Mouse (Mus musculus): ENCODE data around the gene Wdr4. TPM values are rescaled to one million over a fixed set of nuclear protein-coding genes. Genes with fewer than 3 reads are reported as not detected.

Wdr4 gene
- polyA plus RNA-seq, 1 experiment: 40.9 TPM

DNA sequence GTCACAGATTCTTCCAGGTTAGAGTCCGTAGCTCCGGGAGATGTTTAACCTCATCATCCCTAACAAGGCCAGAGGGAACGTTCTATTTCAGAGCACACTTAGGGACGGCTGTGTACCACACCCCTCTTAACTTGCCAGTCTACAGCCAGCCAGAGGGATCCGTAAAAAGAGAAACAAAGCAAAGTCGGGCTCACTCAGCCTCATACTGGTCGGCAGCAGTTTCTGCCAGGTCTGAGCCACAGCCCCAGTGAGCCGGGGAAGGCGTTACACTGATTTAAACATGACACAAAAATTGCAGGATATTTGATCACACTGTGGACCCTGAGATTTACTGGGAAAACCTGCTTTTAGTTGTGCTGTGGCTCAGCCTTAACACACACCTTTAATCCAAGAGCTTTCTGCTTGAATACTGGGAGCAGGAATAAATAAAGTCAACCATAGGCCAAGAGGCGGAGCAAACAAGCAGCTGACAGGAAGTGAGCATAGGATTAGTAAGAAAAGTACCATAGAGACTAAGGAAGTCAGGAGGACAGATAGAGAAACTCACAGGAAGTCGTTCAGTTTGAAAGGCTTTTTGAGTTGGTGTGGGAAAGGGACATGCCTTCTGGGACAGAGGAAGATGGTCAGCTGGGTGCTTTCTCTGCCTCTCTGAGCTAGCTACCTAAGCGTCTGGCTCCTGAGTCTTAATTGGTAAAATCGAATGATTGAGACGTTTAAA lies 11.8 kb upstream of the Wdr4 start:
- no peak for DNase-seq (ENCODE audit: low read depth)
- TF ChIP-seq POLR2A (IDR thresholded peaks at IDR 0.05; ENCODE audit: borderline replicate concordance, extremely low read depth, insufficient read depth, insufficient read length, poor library complexity, severe bottlenecking) (no peak), CTCF (IDR thresholded peaks at IDR 0.05; ENCODE audit: borderline replicate concordance, extremely low read depth, insufficient read depth, insufficient read length) (no peak)

DNA sequence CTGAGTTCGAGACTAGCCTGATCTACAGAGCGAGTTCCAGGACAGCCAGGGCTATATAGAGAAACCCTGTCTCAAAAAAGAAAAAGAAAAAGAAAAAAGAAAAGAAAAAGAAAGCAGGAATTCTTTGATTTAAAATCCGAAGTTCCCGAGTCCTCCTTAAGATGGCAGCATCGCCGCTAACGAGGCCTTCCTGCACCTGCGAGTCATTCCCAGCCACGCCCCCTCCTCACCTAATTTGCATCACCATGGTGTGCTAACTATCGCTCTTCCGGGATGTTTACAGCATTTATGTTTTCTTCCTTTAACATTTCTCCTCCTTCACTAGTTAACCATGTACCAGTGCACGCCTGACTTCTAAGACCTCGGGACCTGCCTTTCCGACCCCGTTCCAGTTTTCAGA lies 9.5 kb upstream of the Wdr4 start:
- DNase-seq (ENCODE audit: low read depth): peak; percentile 85
- TF ChIP-seq CTCF (IDR thresholded peaks at IDR 0.05; ENCODE audit: borderline replicate concordance, extremely low read depth, insufficient read depth, insufficient read length) (peak; percentile 60; the same call in 1 of the 2 replicates), POLR2A (IDR thresholded peaks at IDR 0.05; ENCODE audit: borderline replicate concordance, extremely low read depth, insufficient read depth, insufficient read length, poor library complexity, severe bottlenecking) (no peak)

DNA sequence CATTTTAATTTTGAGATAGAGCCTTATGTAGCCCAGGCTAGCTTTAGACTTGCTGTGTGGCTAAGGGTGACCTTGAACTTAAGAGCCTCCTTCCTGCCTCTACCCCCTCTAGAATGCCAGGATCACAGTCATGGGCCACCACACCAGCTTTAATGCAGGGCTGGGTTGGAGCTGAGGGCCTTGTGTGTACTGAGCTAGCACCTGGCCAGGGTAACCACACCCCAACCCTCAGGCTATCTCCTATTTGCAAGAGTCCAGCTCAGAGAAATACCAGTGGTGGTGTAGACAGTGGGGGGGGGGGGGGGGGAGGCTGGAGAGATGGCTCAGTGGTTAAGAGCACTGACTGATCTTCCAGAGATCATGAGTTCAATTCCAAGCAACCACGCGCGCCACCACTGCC lies 6.0 kb upstream of the Wdr4 start:
- no peak for DNase-seq (ENCODE audit: low read depth)
- TF ChIP-seq POLR2A (IDR thresholded peaks at IDR 0.05; ENCODE audit: borderline replicate concordance, extremely low read depth, insufficient read depth, insufficient read length, poor library complexity, severe bottlenecking): no peak
- TF ChIP-seq CTCF (IDR thresholded peaks at IDR 0.05; ENCODE audit: borderline replicate concordance, extremely low read depth, insufficient read depth, insufficient read length): no peak

GRCm38 (mm10) chr17:31525114-31525513 lies 5.3 kb upstream of the Wdr4 start:
- no peak for DNase-seq (ENCODE audit: low read depth)
- TF ChIP-seq POLR2A (IDR thresholded peaks at IDR 0.05; ENCODE audit: borderline replicate concordance, extremely low read depth, insufficient read depth, insufficient read length, poor library complexity, severe bottlenecking) (no peak), CTCF (IDR thresholded peaks at IDR 0.05; ENCODE audit: borderline replicate concordance, extremely low read depth, insufficient read depth, insufficient read length) (no peak)

DNA sequence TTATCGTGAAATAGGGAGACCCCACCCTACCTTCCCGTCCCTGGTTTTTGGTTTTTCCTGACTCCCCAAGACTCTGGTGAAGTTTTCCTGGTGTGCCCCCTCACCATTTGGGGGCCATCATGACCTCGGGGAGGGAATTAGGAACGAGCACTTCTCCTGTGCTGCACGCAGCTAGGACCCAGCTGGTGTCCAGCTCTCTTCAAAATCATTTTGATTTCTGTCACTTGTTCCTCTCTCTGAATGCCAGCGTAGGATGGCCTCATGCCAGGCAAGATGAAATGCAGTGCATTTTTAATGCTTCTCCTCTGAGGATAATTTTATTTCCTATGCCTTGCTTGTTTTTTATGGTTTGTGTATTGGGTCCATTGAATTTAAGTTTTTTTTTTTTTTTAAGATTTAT lies 2.2 kb upstream of the Wdr4 start:
- no peak for DNase-seq (ENCODE audit: low read depth)
- no peak for TF ChIP-seq CTCF (IDR thresholded peaks at IDR 0.05; ENCODE audit: borderline replicate concordance, extremely low read depth, insufficient read depth, insufficient read length)
- TF ChIP-seq POLR2A (IDR thresholded peaks at IDR 0.05; ENCODE audit: borderline replicate concordance, extremely low read depth, insufficient read depth, insufficient read length, poor library complexity, severe bottlenecking): no peak

GRCm38 (mm10) chr17:31520895-31521294 lies 1.1 kb upstream of the Wdr4 start:
- DNase-seq (ENCODE audit: low read depth): peak; percentile 83
- TF ChIP-seq POLR2A (IDR thresholded peaks at IDR 0.05; ENCODE audit: borderline replicate concordance, extremely low read depth, insufficient read depth, insufficient read length, poor library complexity, severe bottlenecking) (no peak), CTCF (IDR thresholded peaks at IDR 0.05; ENCODE audit: borderline replicate concordance, extremely low read depth, insufficient read depth, insufficient read length) (no peak)

- no peak for TF ChIP-seq POLR2A (IDR thresholded peaks at IDR 0.05; ENCODE audit: borderline replicate concordance, extremely low read depth, insufficient read depth, insufficient read length, poor library complexity, severe bottlenecking)
- TF ChIP-seq CTCF (IDR thresholded peaks at IDR 0.05; ENCODE audit: borderline replicate concordance, extremely low read depth, insufficient read depth, insufficient read length): no peak
- DNase-seq (ENCODE audit: low read depth): no peak
Observed at GRCm38 (mm10) chr17:31519344-31519945, 335 bp downstream of the Wdr4 start.

DNA sequence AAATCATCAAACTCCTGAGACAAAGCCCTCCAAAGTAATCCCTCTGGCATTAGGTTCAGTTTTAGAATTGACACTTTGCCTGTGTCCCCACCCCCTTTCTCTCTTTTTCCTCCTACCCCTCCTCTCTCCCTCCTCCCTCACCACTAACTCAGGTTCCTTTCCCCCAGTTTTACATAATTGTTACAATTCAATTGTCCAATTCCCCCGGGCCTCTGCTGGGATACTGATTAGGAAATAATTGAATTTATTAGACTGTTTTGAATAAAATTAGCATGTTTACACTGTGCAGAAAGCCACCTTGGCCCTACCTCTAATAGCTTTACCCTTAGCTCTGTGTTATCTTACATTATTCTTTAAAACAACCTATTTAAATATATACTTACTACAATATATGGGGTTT lies 5.1 kb downstream of the Wdr4 start:
- TF ChIP-seq CTCF (IDR thresholded peaks at IDR 0.05; ENCODE audit: borderline replicate concordance, extremely low read depth, insufficient read depth, insufficient read length): no peak
- TF ChIP-seq POLR2A (IDR thresholded peaks at IDR 0.05; ENCODE audit: borderline replicate concordance, extremely low read depth, insufficient read depth, insufficient read length, poor library complexity, severe bottlenecking): no peak
- peak; percentile 35 for DNase-seq (ENCODE audit: low read depth)

- DNase-seq (ENCODE audit: low read depth): no peak
- TF ChIP-seq CTCF (IDR thresholded peaks at IDR 0.05; ENCODE audit: borderline replicate concordance, extremely low read depth, insufficient read depth, insufficient read length): no peak
- no peak for TF ChIP-seq POLR2A (IDR thresholded peaks at IDR 0.05; ENCODE audit: borderline replicate concordance, extremely low read depth, insufficient read depth, insufficient read length, poor library complexity, severe bottlenecking)
Observed at GRCm38 (mm10) chr17:31512593-31512992, 7.2 kb downstream of the Wdr4 start.

- TF ChIP-seq POLR2A (IDR thresholded peaks at IDR 0.05; ENCODE audit: borderline replicate concordance, extremely low read depth, insufficient read depth, insufficient read length, poor library complexity, severe bottlenecking): peak; percentile 70
- no peak for TF ChIP-seq CTCF (IDR thresholded peaks at IDR 0.05; ENCODE audit: borderline replicate concordance, extremely low read depth, insufficient read depth, insufficient read length)
- DNase-seq (ENCODE audit: low read depth): peak; percentile 98
Observed at GRCm38 (mm10) chr17:31511792-31512495, 7.8 kb downstream of the Wdr4 start.

DNA sequence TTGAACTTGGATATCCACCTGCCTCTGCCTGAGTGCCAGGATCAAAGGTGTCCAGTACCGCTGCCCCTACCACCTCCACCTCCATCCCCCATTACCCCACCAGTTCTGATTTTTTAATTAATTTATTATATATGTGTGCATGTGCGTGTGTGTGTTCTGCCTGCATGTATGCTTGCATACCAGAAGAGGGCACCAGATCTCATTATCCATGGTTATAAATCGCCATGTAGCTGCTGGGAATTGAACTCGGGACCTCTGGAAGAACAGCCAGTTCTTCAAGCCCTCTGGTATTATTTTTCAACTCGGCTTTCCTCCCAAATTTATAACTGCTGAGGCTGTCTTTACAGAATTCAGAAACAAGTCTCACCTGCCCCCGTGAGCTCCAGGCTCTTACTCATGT lies 8.8 kb downstream of the Wdr4 start:
- TF ChIP-seq CTCF (IDR thresholded peaks at IDR 0.05; ENCODE audit: borderline replicate concordance, extremely low read depth, insufficient read depth, insufficient read length) (0 out of 2 replicates have a peak, but pooled peaks have one; percentile 8), POLR2A (IDR thresholded peaks at IDR 0.05; ENCODE audit: borderline replicate concordance, extremely low read depth, insufficient read depth, insufficient read length, poor library complexity, severe bottlenecking) (no peak)

More for the DNA sequence above, 8.8 kb downstream of the Wdr4 start:
- no peak for DNase-seq (ENCODE audit: low read depth)
